ENCODE assay signal across 8 mouse cellular contexts in genomic region chrX:7947108-7947899, GRCm38 (mm10). TPM values are rescaled to one million over a fixed set of nuclear protein-coding genes. Genes with fewer than 3 reads are reported as not detected.
A peak's percentile ranks its signal among the peaks of the same experiment; 100 is the strongest.
DNase-seq lines count a peak whose midpoint lies in the region; ATAC-seq lines count a peak whose summit lies in the region.

Hdac6 (minus strand) TSS chrX:7947889.

- ATAC-seq in forebrain, embryonic 11.5 days (replicated peaks; ENCODE audit: low FRiP score): peak; percentile 30
- peak; percentile 24 for ATAC-seq in hindbrain, embryonic 15.5 days (ENCODE audit: low FRiP score, low read depth)
- peak; percentile 58 for ATAC-seq in neural tube, embryonic 13.5 days (ENCODE audit: low read depth)

- H3K4me2 ChIP-seq in forebrain, embryonic 11.5 days (ENCODE audit: low read depth, low read length, severe bottlenecking): peak within 1 kb of the TSS; percentile 52
- peak within 1 kb of the TSS; percentile 58 for H3K4me2 ChIP-seq in hindbrain, embryonic 15.5 days
- H3K4me2 ChIP-seq in neural tube, embryonic 13.5 days: peak within 1 kb of the TSS; percentile 58

- peak within 1 kb of the TSS; percentile 50 for H3K9ac ChIP-seq in forebrain, embryonic 11.5 days (ENCODE audit: low read length)
- H3K9ac ChIP-seq in hindbrain, embryonic 15.5 days: peak within 1 kb of the TSS; percentile 52
- H3K9ac ChIP-seq in neural tube, embryonic 13.5 days: peak within 1 kb of the TSS; percentile 70

- H3K27ac ChIP-seq in forebrain, embryonic 11.5 days (ENCODE audit: low read depth, low read length): 0 out of 2 replicates have a peak within 1 kb of the TSS, but pooled peaks have one; percentile 6
- H3K27ac ChIP-seq in hindbrain, embryonic 15.5 days (replicated peaks): peak within 1 kb of the TSS; percentile 77
- H3K27ac ChIP-seq in neural tube, embryonic 13.5 days (replicated peaks): peak within 1 kb of the TSS; percentile 61

- H3K4me1 ChIP-seq in forebrain, embryonic 11.5 days (replicated peaks; ENCODE audit: control insufficient read depth, insufficient read depth, low read length): no peaks in the 10 kb centered on the region
- no peaks in the 10 kb centered on the region for H3K4me1 ChIP-seq in hindbrain, embryonic 15.5 days (replicated peaks)
- H3K4me1 ChIP-seq in neural tube, embryonic 13.5 days (replicated peaks): no peaks in the 10 kb centered on the region

- intact Hi-C loops in left cerebral cortex, postnatal 25 days (cut with DNase I): loop anchor here (1.0 to 5.0 kb wide), 2 partner anchors 48 to 125 kb away; partner anchors contain the start of genes Pqbp1, Suv39h1 and Timm17b

- no peaks in the 10 kb centered on the region for H3K27me3 ChIP-seq in forebrain, embryonic 11.5 days (ENCODE audit: control insufficient read depth, insufficient read depth, low read length)
- H3K27me3 ChIP-seq in hindbrain, embryonic 15.5 days: no peaks in the 10 kb centered on the region
- H3K27me3 ChIP-seq in neural tube, embryonic 13.5 days: no peaks in the 10 kb centered on the region

- H3K4me3 ChIP-seq in forebrain, embryonic 11.5 days (ENCODE audit: low read depth, low read length): peak within 1 kb of the TSS; percentile 42
- H3K4me3 ChIP-seq in hindbrain, embryonic 15.5 days: peak within 1 kb of the TSS; percentile 50
- peak within 1 kb of the TSS; percentile 48 for H3K4me3 ChIP-seq in neural tube, embryonic 13.5 days

- DNase-seq in layer of hippocampus, adult 18-20 months (ENCODE audit: low spot score in 2 of 2): no peak
- no peak for DNase-seq in layer of hippocampus, adult 9-11 months
- DNase-seq in adrenal gland, adult (ENCODE audit: inconsistent age in 2 of 2, low spot score in 1 of 2): peak; percentile 29 to 43
- DNase-seq in forebrain, embryonic 11.5 days (ENCODE audit: low spot score): no peak
- no peak for DNase-seq in left cerebral cortex, postnatal 25 days (ENCODE audit: low spot score in 2 of 2)
- DNase-seq in frontal cortex, postnatal 25 days (ENCODE audit: low spot score in 2 of 2): no peak

- 23% methylated on average over 35 of the region's 37 CpGs for WGBS in forebrain, embryonic 11.5 days
- WGBS in hindbrain, embryonic 15.5 days: 25% methylated on average over 35 of the region's 37 CpGs
- WGBS in neural tube, embryonic 13.5 days: 19% methylated on average over 37 of the region's 37 CpGs

- H3K9me3 ChIP-seq in forebrain, embryonic 11.5 days (ENCODE audit: control insufficient read depth, low read length): no peaks in the 10 kb centered on the region
- no peaks in the 10 kb centered on the region for H3K9me3 ChIP-seq in hindbrain, embryonic 15.5 days
- H3K9me3 ChIP-seq in neural tube, embryonic 13.5 days: no peaks in the 10 kb centered on the region

- no peaks in the 10 kb centered on the region for H3K36me3 ChIP-seq in forebrain, embryonic 11.5 days (ENCODE audit: control insufficient read depth, insufficient read depth, low read length)
- H3K36me3 ChIP-seq in hindbrain, embryonic 15.5 days: no peaks in the 10 kb centered on the region
- 0 out of 2 replicates have a peak, but pooled peaks cover 4% of the 10 kb centered on the region for H3K36me3 ChIP-seq in neural tube, embryonic 13.5 days

RNA-seq across cellular contexts. Expression of gene Hdac6, which starts in this region (rescaled TPM):
- total RNA-seq in layer of hippocampus, adult 18-20 months (2021): 10 to 100 TPM; 41.6 to 43.5 TPM
- polyA plus RNA-seq in forebrain, embryonic 11.5 days (2014; fragmentation: Nextera tagmentation; extraction: Ambion mirVana): 69.4 and 80.0 TPM in 2 replicates
- 68.0 and 73.6 TPM in 2 replicates for polyA plus RNA-seq in hindbrain, embryonic 15.5 days (2015; fragmentation: Nextera tagmentation; extraction: Ambion mirVana)
- 10 to 100 TPM; 49.9 to 50.4 TPM for total RNA-seq in left cerebral cortex, postnatal 25 days (2021)
- polyA plus RNA-seq in neural tube, embryonic 13.5 days (2015; fragmentation: Nextera tagmentation; extraction: Ambion mirVana): 52.2 and 53.4 TPM in 2 replicates

Comparison
In these comparisons a context has a peak if more than half of its experiments do, and no peak if none do; other contexts are left out.
1. DNase-seq: peak in adrenal gland, adult (2 of 2); none in layer of hippocampus, adult 18-20 months (0 of 2), layer of hippocampus, adult 9-11 months (single experiment), forebrain, embryonic 11.5 days (single experiment), left cerebral cortex, postnatal 25 days (0 of 2) and frontal cortex, postnatal 25 days (0 of 2).
2. H3K27ac ChIP-seq: peak in every context shown above with its lines; median percentile 77 in hindbrain, embryonic 15.5 days; 61 in neural tube, embryonic 13.5 days; 6 in forebrain, embryonic 11.5 days.
3. Peak in every context shown above with its lines, with median percentiles within 50 percentile points of each other: ATAC-seq, H3K4me2 ChIP-seq, H3K4me3 ChIP-seq and H3K9ac ChIP-seq.